Mouse (Mus musculus) heart, postnatal 0 days (tissue): ENCODE measurements around the gene Cmah. TPM values are rescaled to one million over a fixed set of nuclear protein-coding genes. Genes with fewer than 3 reads are reported as not detected.
A peak's percentile ranks its signal among the peaks of the same experiment; 100 is the strongest.

Source experiments
- ATAC-seq: fragments of 200-750 bp; cut with Nextera tagmentation; 2 replicates; pipeline ENCODE4 v1.8.0; 2017; ENCODE audit warnings: low read depth, moderate number of reproducible peaks, moderate library complexity; ENCODE audit not compliant: insufficient read depth
- DNase-seq: peaks from one replicate; pipeline ENCODE4 v3.0.0-alpha.2; 2016; ENCODE audit warnings: low spot score
- H3K27ac ChIP-seq: fragments of 300-500 bp; sonication (generic); 2 replicates; pipeline ENCODE4 v1.5.1; 2014; ENCODE audit warnings: low read depth, mild to moderate bottlenecking
- H3K27me3 ChIP-seq: fragments of 300-500 bp; sonication (generic); 2 replicates; pipeline ENCODE4 v1.6.1; 2014; ENCODE audit warnings: low read length, mixed read lengths; ENCODE audit not compliant: control insufficient read depth, insufficient read depth
- H3K36me3 ChIP-seq: fragments of 300-500 bp; sonication (generic); replicated peaks from 2 replicates; pipeline ENCODE4 v1.6.1; 2014; ENCODE audit warnings: low read length, mixed read lengths; ENCODE audit not compliant: control insufficient read depth, insufficient read depth
- H3K4me1 ChIP-seq: fragments of 300-500 bp; sonication (generic); 2 replicates; pipeline ENCODE4 v1.6.1; 2014; ENCODE audit warnings: antibody characterized with exemption; ENCODE audit not compliant: control insufficient read depth, insufficient read depth
- H3K4me2 ChIP-seq: fragments of 300-500 bp; sonication (generic); 2 replicates; pipeline ENCODE4 v1.6.1; 2014; ENCODE audit warnings: low read depth, mild to moderate bottlenecking, low read length, moderate library complexity
- H3K4me3 ChIP-seq: fragments of 300-500 bp; sonication (generic); 2 replicates; pipeline ENCODE4 v1.5.1; 2014; ENCODE audit warnings: low read depth, low read length
- H3K9ac ChIP-seq: fragments of 300-500 bp; sonication (generic); replicated peaks from 2 replicates; pipeline ENCODE4 v1.6.1; 2014; ENCODE audit warnings: low read depth, low read length, mixed read lengths
- H3K9me3 ChIP-seq: fragments of 300-500 bp; sonication (generic); replicated peaks from 2 replicates; pipeline ENCODE4 v1.6.1; 2016; ENCODE audit warnings: low read length; ENCODE audit not compliant: control insufficient read depth
- CTCF ChIP-seq: IDR thresholded peaks from 2 replicates; pipeline ENCODE4 v1.5.1; 2016; ENCODE audit warnings: antibody characterized with exemption, control low read depth, low read depth
- EP300 ChIP-seq: IDR thresholded peaks from 2 replicates; pipeline ENCODE4 v1.6.1; 2016; ENCODE audit warnings: antibody characterized with exemption, low read depth
- WGBS: fragments of 180-500 bp; shearing (Covaris S2); extraction: QIAGEN DNeasy Blood & Tissue Kit; methylation state at CpG from one replicate; pipeline ENCODE4 v1.1.7; 2014; 5-methylcytosine and 5-hydroxymethylcytosine counted together
- polyA plus RNA-seq: library from polyadenylated mRNA; unstranded; fragments of >200 nt; fragmentation: Nextera tagmentation; extraction: Ambion mirVana; gene quantifications from 2 replicates; pipeline ENCODE4 v1.2.1, GENCODE M21; 2015
- total RNA-seq: library from RNA; depleted of rRNA; stranded (reverse); fragments of >200 nt; gene quantifications from 2 replicates; pipeline ENCODE4 v1.2.3, GENCODE M21; 2014; ENCODE audit warnings: low replicate concordance; rRNA removed

Cmah gene
- total RNA-seq: 1.0 TPM in 1 of 2 replicates, not detected in the other
- 0.11 and 0.15 TPM in 2 replicates for polyA plus RNA-seq

DNA sequence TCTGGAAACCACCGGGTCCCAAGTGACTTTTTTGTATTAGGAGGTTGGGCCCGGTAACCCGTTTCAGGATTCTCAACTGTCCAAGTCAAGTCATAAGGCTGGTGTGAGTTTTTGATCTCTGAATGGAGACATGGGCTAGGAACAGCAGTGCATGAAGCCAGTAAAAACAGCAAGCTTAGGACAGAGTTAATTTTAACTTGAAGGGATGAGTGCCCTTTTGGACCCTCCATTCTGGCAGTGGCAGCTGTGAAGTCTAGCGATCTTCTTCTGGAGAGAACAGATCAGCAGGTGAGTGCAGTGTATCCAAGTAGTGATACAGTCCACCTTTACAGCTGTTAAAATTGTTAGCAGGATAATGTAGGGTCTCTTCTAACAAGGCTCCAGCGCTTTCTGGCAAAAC, at the start of gene Cmah:
TSS of gene Cmah (plus strand) at position 204 of the 400 bp plus-strand sequence.
- Histone ChIP-seq H3K27me3 (no peaks in the 10 kb centered on the region), H3K4me1 (no peaks in the 10 kb centered on the region), H3K9ac (no peak within 1 kb of the TSS), H3K36me3 (no peaks in the 10 kb centered on the region), H3K4me2 (no peak within 1 kb of the TSS), H3K4me3 (no peak within 1 kb of the TSS), H3K27ac (no peak within 1 kb of the TSS), H3K9me3 (no peaks in the 10 kb centered on the region)
- 79% methylated on average over 5 of the region's 5 CpGs for WGBS
- ATAC-seq: no peak
- no peak for DNase-seq
- TF ChIP-seq EP300 (no peak), CTCF (no peak)

DNA sequence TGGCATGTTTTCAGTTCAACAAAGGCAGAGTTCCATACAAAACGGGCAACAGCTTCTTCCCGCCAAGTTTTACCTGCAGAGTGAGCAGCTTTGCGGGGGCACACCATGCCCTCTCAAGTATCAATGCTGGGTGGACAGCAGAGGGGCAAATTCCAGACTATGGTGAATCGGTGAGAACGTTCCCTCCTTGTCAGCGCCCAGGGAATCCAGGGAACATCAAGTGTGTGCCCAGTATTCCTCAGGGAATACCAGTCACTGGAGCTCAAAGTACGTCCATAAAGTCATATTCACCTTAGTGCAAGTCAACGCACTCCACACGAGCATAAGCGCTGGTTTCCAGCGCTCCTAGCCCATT, 47.8 kb upstream of the Cmah start:
- Histone ChIP-seq H3K4me3 (no peak overlapping the region; the same call in 1 of the 2 replicates), H3K9me3 (no peaks in the 10 kb centered on the region), H3K27ac (no peak overlapping the region), H3K9ac (no peak overlapping the region), H3K4me2 (no peak overlapping the region), H3K27me3 (peaks cover 28% of the 10 kb centered on the region), H3K4me1 (no peaks in the 10 kb centered on the region), H3K36me3 (no peaks in the 10 kb centered on the region)
- WGBS: 68% methylated on average over 11 of the region's 11 CpGs
- DNase-seq: no peak
- ATAC-seq: no peak
- no peak for TF ChIP-seq CTCF
- TF ChIP-seq EP300: no peak

DNA sequence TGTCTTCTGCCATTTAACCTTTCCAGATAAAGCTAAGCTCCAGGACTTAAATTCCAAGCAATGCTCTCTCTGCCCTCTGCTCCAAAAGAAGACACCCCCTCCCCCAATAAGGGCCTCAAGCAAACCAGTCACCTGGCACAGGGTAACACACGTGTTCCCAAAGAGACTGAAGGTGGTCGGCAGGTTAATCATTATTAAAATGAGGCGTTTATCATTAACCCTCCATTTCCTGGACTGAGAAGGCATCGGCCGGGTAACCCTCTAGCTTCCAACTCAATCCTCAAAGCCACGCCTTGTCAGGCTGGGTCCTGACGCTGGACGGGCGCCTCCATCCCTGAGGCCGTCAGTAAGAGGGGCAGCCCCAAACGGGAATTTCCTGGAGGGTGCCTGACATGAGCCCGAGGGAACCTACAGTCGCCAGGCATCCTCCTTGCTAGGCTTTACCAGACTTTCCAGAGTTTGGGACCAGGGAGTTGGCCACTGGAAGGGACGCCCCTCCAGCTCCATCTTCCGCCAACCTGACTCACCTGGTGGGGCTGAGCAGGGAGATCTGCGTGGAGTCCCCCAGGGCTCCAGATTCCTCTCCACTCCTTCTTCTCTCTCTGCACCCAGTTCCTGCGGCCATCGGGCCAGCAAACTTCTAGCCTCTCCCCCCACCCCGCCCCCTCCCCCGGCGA, 47.3 kb upstream of the Cmah start:
- peak overlapping the region; percentile 72 for H3K4me2 ChIP-seq
- peaks cover 28% of the 10 kb centered on the region for H3K27me3 ChIP-seq
- WGBS: 4% methylated on average over 19 of the region's 21 CpGs
- H3K4me1 ChIP-seq: no peaks in the 10 kb centered on the region
- TF ChIP-seq EP300: no peak
- TF ChIP-seq CTCF: no peak
- no peaks in the 10 kb centered on the region for H3K9me3 ChIP-seq
- ATAC-seq (no peak), DNase-seq (no peak)
- H3K27ac ChIP-seq: no peak overlapping the region
- H3K9ac ChIP-seq: peak overlapping the region; percentile 53
- H3K4me3 ChIP-seq: peak overlapping the region; percentile 74
- H3K36me3 ChIP-seq: no peaks in the 10 kb centered on the region

DNA sequence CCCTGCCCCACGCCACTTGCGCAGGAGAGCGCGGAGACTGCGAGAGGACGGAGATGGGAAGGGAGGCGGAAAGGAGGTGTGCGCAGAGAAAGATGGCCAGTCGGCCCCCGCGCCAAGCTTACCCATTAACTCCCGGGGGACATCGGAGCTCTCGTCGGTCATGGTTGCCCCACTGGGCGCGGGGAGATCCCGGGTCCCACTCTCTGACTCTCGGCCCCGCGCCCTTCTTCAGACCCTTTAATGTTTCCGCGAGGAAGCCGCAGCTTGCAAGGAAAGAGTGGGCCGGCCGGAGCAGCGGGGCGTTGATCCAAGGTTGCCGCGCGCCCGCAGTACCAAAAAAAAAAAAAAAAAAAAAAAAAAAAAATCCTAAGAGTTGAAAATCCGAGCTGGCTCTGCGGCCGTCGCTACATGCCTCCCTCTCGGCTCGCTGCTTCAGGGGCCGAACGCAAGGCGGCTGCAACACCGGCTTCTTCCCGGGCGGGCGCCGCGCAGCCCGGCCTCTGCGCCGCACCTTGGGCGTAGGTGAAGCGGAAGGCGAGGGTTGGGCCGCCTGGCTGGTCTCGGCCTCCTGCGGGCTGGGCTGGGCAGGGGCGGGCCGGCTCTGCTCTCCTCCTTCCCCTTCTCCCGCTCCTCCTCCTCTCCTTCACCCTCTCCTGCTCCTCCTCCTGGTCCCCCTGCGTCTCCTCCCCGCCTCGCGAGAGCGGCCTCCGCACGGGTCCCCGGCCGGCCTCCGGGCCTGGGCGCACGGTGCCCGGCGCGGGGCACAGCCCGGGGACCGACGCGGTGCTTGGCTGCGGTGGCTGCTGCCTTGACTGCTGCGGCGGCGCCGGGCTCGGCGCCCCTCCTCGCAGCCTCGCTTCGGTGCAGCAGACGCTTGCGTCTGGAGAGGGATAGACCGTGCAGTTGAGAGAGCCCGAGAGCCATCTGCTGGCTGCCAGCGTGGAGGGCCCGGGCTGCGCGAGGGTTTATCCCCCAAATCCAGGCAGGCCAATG, 46.5 kb upstream of the Cmah start, which contains the start of gene Carmil1:
TSS of gene Carmil1 (minus strand) at position 357 of the 993 bp plus-strand sequence.
- H3K27me3 ChIP-seq: peaks cover 28% of the 10 kb centered on the region
- no peaks in the 10 kb centered on the region for H3K36me3 ChIP-seq
- under 1% methylated on average over 95 of the region's 96 CpGs for WGBS
- ATAC-seq: peak; percentile 93
- no peaks in the 10 kb centered on the region for H3K4me1 ChIP-seq
- H3K9ac ChIP-seq: peak within 1 kb of the TSS; percentile 53
- no peaks in the 10 kb centered on the region for H3K9me3 ChIP-seq
- peak within 1 kb of the TSS; percentile 58 for H3K27ac ChIP-seq
- peak; percentile 77 for DNase-seq
- H3K4me2 ChIP-seq: peak within 1 kb of the TSS; percentile 72
- H3K4me3 ChIP-seq: peak within 1 kb of the TSS; percentile 74
- peak; percentile 73 for TF ChIP-seq CTCF
- no peak for TF ChIP-seq EP300

DNA sequence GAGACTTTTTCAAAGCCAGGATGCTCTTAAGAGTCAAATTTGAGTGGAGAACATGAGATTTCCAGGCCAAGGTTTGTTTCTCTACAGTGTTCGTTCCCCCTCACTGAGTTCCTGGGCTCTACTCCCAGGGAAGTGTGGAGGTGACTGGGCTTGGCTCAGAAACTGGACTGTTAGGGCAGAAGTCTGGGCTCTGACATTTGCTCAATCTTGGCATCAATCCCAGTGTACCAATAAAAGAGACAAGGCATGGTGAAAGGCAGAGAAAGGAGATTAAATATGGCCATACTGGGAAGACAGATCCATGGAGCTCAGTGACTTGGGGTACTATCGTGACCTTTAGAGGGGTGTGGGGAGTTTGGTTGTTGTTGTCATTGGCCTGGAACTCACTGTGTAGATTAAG, 39.8 kb upstream of the Cmah start:
- ATAC-seq: no peak
- TF ChIP-seq CTCF (no peak), EP300 (no peak)
- 64% methylated on average over 2 of the region's 2 CpGs for WGBS

More for the DNA sequence above, 39.8 kb upstream of the Cmah start:
- no peak for DNase-seq
- no peak overlapping the region for H3K4me2 ChIP-seq
- no peak overlapping the region for H3K9ac ChIP-seq
- H3K9me3 ChIP-seq: no peaks in the 10 kb centered on the region
- H3K27ac ChIP-seq: no peak overlapping the region
- H3K4me3 ChIP-seq: no peak overlapping the region
- no peaks in the 10 kb centered on the region for H3K36me3 ChIP-seq
- H3K27me3 ChIP-seq: no peaks in the 10 kb centered on the region
- H3K4me1 ChIP-seq: no peaks in the 10 kb centered on the region
